Mouse (Mus musculus) G1E (cell line): ENCODE data around the gene Mmrn2.

Source experiments
- CTCF ChIP-seq: IDR thresholded peaks from 2 replicates; pipeline ENCODE4 v1.5.1; 2012; ENCODE audit warnings: low read depth, low read length, inconsistent platforms, mixed read lengths
- GATA1 ChIP-seq: IDR thresholded peaks from 2 replicates; pipeline ENCODE4 v1.6.1; 2012; ENCODE audit warnings: borderline replicate concordance, low read length, inconsistent platforms, mixed read lengths

GRCm38 (mm10) chr14:34345771-34346566 lies 29.3 kb upstream of the Mmrn2 start:
- TF ChIP-seq CTCF (no peak), GATA1 (no peak)
